ENCODE assay signal across 11 mouse cellular contexts in the genomic region with DNA sequence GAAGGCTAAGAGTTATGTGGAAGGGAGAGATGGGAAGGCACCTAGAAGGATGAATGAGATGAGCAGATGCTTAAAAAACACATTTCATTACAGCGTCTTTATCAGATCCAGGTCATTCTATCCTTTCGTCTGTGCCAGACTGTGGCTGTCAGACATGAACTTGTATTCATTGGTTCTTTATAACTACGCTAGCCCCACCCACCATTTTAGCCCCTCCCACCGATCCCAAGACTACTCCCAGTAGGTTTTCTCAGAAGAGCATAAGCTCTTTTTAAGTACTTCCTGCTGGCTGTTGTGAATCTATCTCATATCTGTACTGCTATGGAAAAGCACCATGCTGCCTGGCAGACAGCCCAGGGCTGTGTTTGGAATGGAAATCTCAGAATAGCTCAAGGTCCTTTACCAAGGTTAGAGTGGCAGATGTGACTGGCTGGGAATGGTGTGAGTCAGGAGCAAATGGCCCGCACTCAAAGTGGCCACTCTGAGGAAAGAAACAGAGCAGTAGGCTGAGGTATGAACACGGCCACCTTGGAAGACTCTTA.
DNase-seq lines count a peak whose midpoint lies in the region; ATAC-seq and TF ChIP-seq lines count a peak whose summit lies in the region.
"Had no signal": no experiment of that assay in that cellular context is flagged by ENCODE, and none has a peak within 500 bp of the region (broad histone marks: within the 10 kb centered on the region; RNA-seq: fewer than 3 reads in every experiment).

No protein-coding gene starts in this region.

- H3K27ac ChIP-seq in hindbrain, embryonic 16.5 days (ENCODE audit: low read depth, low read length) = no peak overlapping the region
- H3K27ac ChIP-seq in hindbrain, embryonic 10.5 days = no peak overlapping the region
- no peak overlapping the region for H3K27ac ChIP-seq in heart, postnatal 0 days (ENCODE audit: low read depth)
- H3K27ac ChIP-seq in lung, embryonic 14.5 days (ENCODE audit: low read depth) = no peak overlapping the region
- H3K27ac ChIP-seq: liver, embryonic 14.5 days had no signal

- no peak overlapping the region for H3K4me2 ChIP-seq in hindbrain, embryonic 16.5 days (ENCODE audit: low read length)
- H3K4me2 ChIP-seq in heart, postnatal 0 days (ENCODE audit: low read depth, low read length) = no peak overlapping the region
- no peak overlapping the region for H3K4me2 ChIP-seq in lung, embryonic 14.5 days

- no peak for TF ChIP-seq CTCF in heart, postnatal 0 days (IDR thresholded peaks at IDR 0.05; ENCODE audit: low read depth)
- no peak for TF ChIP-seq CTCF in lung, embryonic 14.5 days (IDR thresholded peaks at IDR 0.05; ENCODE audit: low read depth)

- H3K9ac ChIP-seq in hindbrain, embryonic 16.5 days (ENCODE audit: low read depth, low read length) = no peak overlapping the region
- no peak overlapping the region for H3K9ac ChIP-seq in heart, postnatal 0 days (replicated peaks; ENCODE audit: low read depth, low read length)
- H3K9ac ChIP-seq in lung, embryonic 14.5 days = no peak overlapping the region
- H3K9ac ChIP-seq: liver, embryonic 14.5 days had no signal

- no peaks in the 10 kb centered on the region for H3K36me3 ChIP-seq in hindbrain, embryonic 16.5 days (ENCODE audit: control insufficient read depth, insufficient read depth, low read length)
- no peaks in the 10 kb centered on the region for H3K36me3 ChIP-seq in hindbrain, embryonic 10.5 days
- no peaks in the 10 kb centered on the region for H3K36me3 ChIP-seq in heart, postnatal 0 days (replicated peaks; ENCODE audit: control insufficient read depth, insufficient read depth, low read length)
- no peaks in the 10 kb centered on the region for H3K36me3 ChIP-seq in lung, embryonic 14.5 days (ENCODE audit: insufficient read depth)
- H3K36me3 ChIP-seq: G1E had no signal

- ATAC-seq in hindbrain, embryonic 16.5 days = peak; percentile 52; the same call in 1 of the 2 replicates
- ATAC-seq in heart, postnatal 0 days (ENCODE audit: insufficient read depth, low read depth) = peak; percentile 93
- ATAC-seq in lung, embryonic 14.5 days (ENCODE audit: insufficient read depth) = peak; percentile 24; the same call in 1 of the 2 replicates
- no peak for ATAC-seq in erythroid progenitor cell, adult 5-6 weeks (replicated peaks; ENCODE audit: low FRiP score, poor library complexity, severe bottlenecking)

- WGBS in hindbrain, embryonic 16.5 days = 83% methylated on average over 6 of the region's 6 CpGs
- 90% methylated on average over 6 of the region's 6 CpGs for WGBS in hindbrain, embryonic 10.5 days
- WGBS in heart, postnatal 0 days = 36% methylated on average over 6 of the region's 6 CpGs
- WGBS in lung, embryonic 14.5 days = 80% methylated on average over 6 of the region's 6 CpGs

- H3K4me1 ChIP-seq in hindbrain, embryonic 16.5 days (ENCODE audit: control insufficient read depth, insufficient read depth, low read depth, low read length) = no peaks in the 10 kb centered on the region
- H3K4me1 ChIP-seq in hindbrain, embryonic 10.5 days (replicated peaks) = no peaks in the 10 kb centered on the region
- H3K4me1 ChIP-seq in heart, postnatal 0 days (ENCODE audit: control insufficient read depth, insufficient read depth) = no peaks in the 10 kb centered on the region
- H3K4me1 ChIP-seq in lung, embryonic 14.5 days (ENCODE audit: insufficient read depth) = no peaks in the 10 kb centered on the region

- no peak overlapping the region for H3K4me3 ChIP-seq in hindbrain, embryonic 16.5 days (ENCODE audit: low read length)
- no peak overlapping the region for H3K4me3 ChIP-seq in hindbrain, embryonic 10.5 days
- no peak overlapping the region for H3K4me3 ChIP-seq in heart, postnatal 0 days (ENCODE audit: low read depth, low read length)
- H3K4me3 ChIP-seq in lung, embryonic 14.5 days (ENCODE audit: low read depth, low read length) = no peak overlapping the region
- H3K4me3 ChIP-seq: erythroblast, embryonic 14.5 days had no signal

- H3K9me3 ChIP-seq in hindbrain, embryonic 16.5 days (ENCODE audit: control insufficient read depth, low read length) = no peaks in the 10 kb centered on the region
- no peaks in the 10 kb centered on the region for H3K9me3 ChIP-seq in hindbrain, embryonic 10.5 days
- no peaks in the 10 kb centered on the region for H3K9me3 ChIP-seq in heart, postnatal 0 days (replicated peaks; ENCODE audit: control insufficient read depth, low read length)
- H3K9me3 ChIP-seq in lung, embryonic 14.5 days (ENCODE audit: low read depth, low read length) = no peaks in the 10 kb centered on the region
- H3K9me3 ChIP-seq: G1E had no signal

- no peak for DNase-seq in hindbrain, embryonic 10.5 days (ENCODE audit: low spot score)
- DNase-seq in adrenal gland, postnatal 14 days = peak; percentile 91
- peak; percentile 66 for DNase-seq in heart, postnatal 0 days (ENCODE audit: low spot score)
- peak; percentile 59 for DNase-seq in lung, embryonic 14.5 days
- no peak for DNase-seq in urinary bladder, postnatal 10 days (ENCODE audit: low spot score)
- DNase-seq in layer of hippocampus, adult 9-10 months (ENCODE audit: low spot score) = no peak

- 0 out of 2 replicates have a peak, but pooled peaks have one; percentile 19 for TF ChIP-seq EP300 in heart, postnatal 0 days (IDR thresholded peaks at IDR 0.05; ENCODE audit: low read depth)

- no peaks in the 10 kb centered on the region for H3K27me3 ChIP-seq in hindbrain, embryonic 16.5 days (replicated peaks; ENCODE audit: control insufficient read depth, insufficient read depth, low read length)
- no peaks in the 10 kb centered on the region for H3K27me3 ChIP-seq in hindbrain, embryonic 10.5 days (ENCODE audit: insufficient read depth, poor library complexity, severe bottlenecking)
- H3K27me3 ChIP-seq in heart, postnatal 0 days (ENCODE audit: control insufficient read depth, insufficient read depth, low read length) = no peaks in the 10 kb centered on the region
- H3K27me3 ChIP-seq in lung, embryonic 14.5 days (ENCODE audit: insufficient read depth, low read length) = no peaks in the 10 kb centered on the region

Comparison
In these comparisons a context has a peak if more than half of its experiments do, and no peak if none do; other contexts are left out.
1. DNase-seq: peak in adrenal gland, postnatal 14 days (single experiment), heart, postnatal 0 days (single experiment) and lung, embryonic 14.5 days (single experiment); none in hindbrain, embryonic 10.5 days (single experiment), urinary bladder, postnatal 10 days (single experiment) and layer of hippocampus, adult 9-10 months (single experiment).